Mouse (Mus musculus): ENCODE results near the gene Nfkbib. TPM values are rescaled to one million over a fixed set of nuclear protein-coding genes. Genes with fewer than 3 reads are reported as not detected.
A peak's percentile ranks its signal among the peaks of the same experiment; 100 is the strongest.

Gene Nfkbib
- polyA plus RNA-seq, 1 experiment from 2014 or later, result 33.1 TPM

- no peak for ATAC-seq
- H3K9me3 ChIP-seq (ENCODE audit: control insufficient read depth), result no peaks in the 10 kb centered on the region
- H3K9ac ChIP-seq (ENCODE audit: low read depth, low read length), result no peak overlapping the region
- TF ChIP-seq CTCF (IDR thresholded peaks at IDR 0.05; ENCODE audit: low read depth), result no peak
- peaks cover 5% of the 10 kb centered on the region; the same call in 1 of the 2 replicates for H3K4me1 ChIP-seq (replicated peaks; ENCODE audit: control insufficient read depth, insufficient read depth, low read length)
- no peak overlapping the region for H3K4me2 ChIP-seq (replicated peaks; ENCODE audit: low read depth)
- H3K27me3 ChIP-seq (replicated peaks; ENCODE audit: control insufficient read depth, insufficient read depth, low read length), result no peaks in the 10 kb centered on the region
- H3K36me3 ChIP-seq (ENCODE audit: control insufficient read depth, insufficient read depth), result no peaks in the 10 kb centered on the region
- H3K4me3 ChIP-seq (ENCODE audit: low read depth, low read length), result no peak overlapping the region
- WGBS, result 86% methylated on average over 3 of the region's 3 CpGs
- H3K27ac ChIP-seq (ENCODE audit: low read depth, low read length), result no peak overlapping the region
Observed at GRCm38 (mm10) chr7:28794496-28794895, 27.2 kb upstream of the Nfkbib start.

GRCm38 (mm10) chr7:28793834-28794233 lies 26.5 kb upstream of the Nfkbib start:
- Histone ChIP-seq H3K4me3 (ENCODE audit: low read depth, low read length) (no peak overlapping the region), H3K9ac (ENCODE audit: low read depth, low read length) (no peak overlapping the region), H3K27me3 (replicated peaks; ENCODE audit: control insufficient read depth, insufficient read depth, low read length) (no peaks in the 10 kb centered on the region), H3K36me3 (ENCODE audit: control insufficient read depth, insufficient read depth) (no peaks in the 10 kb centered on the region), H3K27ac (ENCODE audit: low read depth, low read length) (no peak overlapping the region), H3K9me3 (ENCODE audit: control insufficient read depth) (no peaks in the 10 kb centered on the region), H3K4me1 (replicated peaks; ENCODE audit: control insufficient read depth, insufficient read depth, low read length) (peaks cover 5% of the 10 kb centered on the region; the same call in 1 of the 2 replicates), H3K4me2 (replicated peaks; ENCODE audit: low read depth) (no peak overlapping the region)
- 41% methylated on average over 2 of the region's 2 CpGs for WGBS
- TF ChIP-seq CTCF (IDR thresholded peaks at IDR 0.05; ENCODE audit: low read depth), result peak; percentile 65
- ATAC-seq, result no peak

DNA sequence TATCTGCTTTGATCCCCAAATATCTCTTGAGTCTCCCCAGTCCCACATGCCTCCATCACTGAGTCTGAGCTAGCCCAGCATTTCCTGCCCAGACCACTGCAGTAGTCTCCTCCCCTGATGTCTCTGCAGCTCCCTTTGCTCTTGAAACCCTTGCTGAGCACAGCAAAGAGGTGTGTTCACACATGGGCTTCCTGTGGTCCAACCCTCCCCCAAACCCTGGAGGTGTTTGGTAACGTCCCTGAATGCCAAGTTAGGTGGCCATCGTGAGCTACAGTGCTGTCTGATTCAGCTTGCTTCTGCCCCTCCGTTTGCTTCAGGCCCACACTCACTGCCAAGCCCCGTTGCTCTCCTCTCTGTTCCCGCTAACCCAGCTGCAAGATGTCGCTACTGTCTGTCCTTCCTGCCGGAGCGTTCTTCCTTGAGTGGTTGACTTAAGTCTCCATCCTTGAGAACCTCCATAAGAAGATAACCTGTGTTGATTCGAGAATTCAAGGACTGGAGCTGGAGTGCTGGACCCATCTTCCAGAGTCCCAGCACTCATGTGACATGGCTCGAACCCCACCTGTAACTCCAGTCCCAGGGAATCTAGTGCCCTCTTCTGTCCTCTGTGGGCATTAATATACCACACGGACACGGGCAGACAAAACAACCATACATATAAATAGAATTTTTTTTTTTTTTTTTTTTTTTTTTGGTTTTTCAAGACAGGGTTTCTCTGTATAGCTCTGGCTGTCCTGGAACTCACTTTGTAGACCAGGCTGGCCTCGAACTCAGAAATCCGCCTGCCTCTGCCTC lies 25.3 kb upstream of the Nfkbib start:
- 76% methylated on average over 13 of the region's 14 CpGs for WGBS
- Histone ChIP-seq H3K27ac (ENCODE audit: low read depth, low read length) (no peak overlapping the region), H3K4me3 (ENCODE audit: low read depth, low read length) (no peak overlapping the region), H3K36me3 (ENCODE audit: control insufficient read depth, insufficient read depth) (peaks cover 6% of the 10 kb centered on the region), H3K4me1 (replicated peaks; ENCODE audit: control insufficient read depth, insufficient read depth, low read length) (peaks cover 5% of the 10 kb centered on the region; the same call in 1 of the 2 replicates), H3K9ac (ENCODE audit: low read depth, low read length) (no peak overlapping the region), H3K27me3 (replicated peaks; ENCODE audit: control insufficient read depth, insufficient read depth, low read length) (no peaks in the 10 kb centered on the region), H3K4me2 (replicated peaks; ENCODE audit: low read depth) (no peak overlapping the region), H3K9me3 (ENCODE audit: control insufficient read depth) (no peaks in the 10 kb centered on the region)
- ATAC-seq, result no peak
- TF ChIP-seq CTCF (IDR thresholded peaks at IDR 0.05; ENCODE audit: low read depth), result no peak

- no peak for TF ChIP-seq CTCF (IDR thresholded peaks at IDR 0.05; ENCODE audit: low read depth)
- Histone ChIP-seq H3K4me2 (replicated peaks; ENCODE audit: low read depth) (no peak overlapping the region), H3K27me3 (replicated peaks; ENCODE audit: control insufficient read depth, insufficient read depth, low read length) (no peaks in the 10 kb centered on the region), H3K9ac (ENCODE audit: low read depth, low read length) (no peak overlapping the region), H3K4me1 (replicated peaks; ENCODE audit: control insufficient read depth, insufficient read depth, low read length) (peaks cover 5% of the 10 kb centered on the region; the same call in 1 of the 2 replicates), H3K9me3 (ENCODE audit: control insufficient read depth) (no peaks in the 10 kb centered on the region), H3K4me3 (ENCODE audit: low read depth, low read length) (no peak overlapping the region), H3K27ac (ENCODE audit: low read depth, low read length) (no peak overlapping the region), H3K36me3 (ENCODE audit: control insufficient read depth, insufficient read depth) (peaks cover 11% of the 10 kb centered on the region)
- no peak for ATAC-seq
Observed at GRCm38 (mm10) chr7:28791706-28792105, 24.4 kb upstream of the Nfkbib start.

- Histone ChIP-seq H3K4me1 (replicated peaks; ENCODE audit: control insufficient read depth, insufficient read depth, low read length) (peaks cover 5% of the 10 kb centered on the region; the same call in 1 of the 2 replicates), H3K4me2 (replicated peaks; ENCODE audit: low read depth) (no peak overlapping the region), H3K27me3 (replicated peaks; ENCODE audit: control insufficient read depth, insufficient read depth, low read length) (no peaks in the 10 kb centered on the region), H3K9me3 (ENCODE audit: control insufficient read depth) (no peaks in the 10 kb centered on the region), H3K36me3 (ENCODE audit: control insufficient read depth, insufficient read depth) (peaks cover 26% of the 10 kb centered on the region), H3K27ac (ENCODE audit: low read depth, low read length) (no peak overlapping the region), H3K9ac (ENCODE audit: low read depth, low read length) (no peak overlapping the region), H3K4me3 (ENCODE audit: low read depth, low read length) (no peak overlapping the region)
- no peak for ATAC-seq
- peak; percentile 65 for TF ChIP-seq CTCF (IDR thresholded peaks at IDR 0.05; ENCODE audit: low read depth)
- 62% methylated on average over 8 of the region's 8 CpGs for WGBS
Observed at GRCm38 (mm10) chr7:28790066-28790806, 22.9 kb upstream of the Nfkbib start.

- 51% methylated on average over 3 of the region's 3 CpGs for WGBS
- no peak for ATAC-seq
- H3K4me2 ChIP-seq (replicated peaks; ENCODE audit: low read depth), result no peak overlapping the region
- H3K4me1 ChIP-seq (replicated peaks; ENCODE audit: control insufficient read depth, insufficient read depth, low read length), result peaks cover 5% of the 10 kb centered on the region; the same call in 1 of the 2 replicates
- no peak overlapping the region for H3K9ac ChIP-seq (ENCODE audit: low read depth, low read length)
- peak overlapping the region; percentile 28; the same call in 1 of the 2 replicates for H3K27ac ChIP-seq (ENCODE audit: low read depth, low read length)
- peaks cover 33% of the 10 kb centered on the region for H3K36me3 ChIP-seq (ENCODE audit: control insufficient read depth, insufficient read depth)
- no peaks in the 10 kb centered on the region for H3K27me3 ChIP-seq (replicated peaks; ENCODE audit: control insufficient read depth, insufficient read depth, low read length)
- TF ChIP-seq CTCF (IDR thresholded peaks at IDR 0.05; ENCODE audit: low read depth), result no peak
- no peaks in the 10 kb centered on the region for H3K9me3 ChIP-seq (ENCODE audit: control insufficient read depth)
- no peak overlapping the region for H3K4me3 ChIP-seq (ENCODE audit: low read depth, low read length)
Observed at GRCm38 (mm10) chr7:28789235-28789634, 21.9 kb upstream of the Nfkbib start.
